Mouse (Mus musculus) urinary bladder, adult 18-20 months (tissue): ENCODE data around the gene Apof.
"Not testable (repeated sequence)": the region's sequence is repeated elsewhere in the genome, so short reads cannot be mapped to it uniquely, and the experiment has no call there.

Experiments used
- DNase-seq, 2 experiments: peaks; one replicate each; pipeline ENCODE4 v3.0.0; 2022; ENCODE audit warnings: low spot score in 2 of 2, mixed read lengths in 2 of 2

Gene Apof

GRCm38 (mm10) chr10:128258953-128259352, 9.5 kb upstream of the Apof start:
- no peak for DNase-seq

GRCm38 (mm10) chr10:128259946-128260345, 8.5 kb upstream of the Apof start:
- no peak for DNase-seq

- DNase-seq, result not testable (repeated sequence)
Measured at GRCm38 (mm10) chr10:128260376-128260775, 8.1 kb upstream of the Apof start.

GRCm38 (mm10) chr10:128262300-128262699, 6.2 kb upstream of the Apof start:
- DNase-seq, result no peak

- no peak for DNase-seq
Measured at GRCm38 (mm10) chr10:128263393-128264310, 4.8 kb upstream of the Apof start.

- DNase-seq, result no peak
Measured at GRCm38 (mm10) chr10:128269206-128269910, 887 bp downstream of the Apof start.

GRCm38 (mm10) chr10:128270287-128270841, 1.9 kb downstream of the Apof start, which contains the start of gene Stat2:
Stat2 (plus strand) TSS chr10:128270559.
- DNase-seq, result peak; percentile 90 to 97

- DNase-seq, result no peak
Measured at GRCm38 (mm10) chr10:128270866-128271265, 2.4 kb downstream of the Apof start.

- DNase-seq, result no peak
Measured at GRCm38 (mm10) chr10:128271883-128272282, 3.4 kb downstream of the Apof start.

GRCm38 (mm10) chr10:128272819-128273439, 4.5 kb downstream of the Apof start:
- DNase-seq, result not testable (repeated sequence)

- DNase-seq, result not testable (repeated sequence)
Measured at GRCm38 (mm10) chr10:128275374-128275773, 6.9 kb downstream of the Apof start.

GRCm38 (mm10) chr10:128278158-128278557, 9.7 kb downstream of the Apof start:
- DNase-seq, result no peak

GRCm38 (mm10) chr10:128280943-128281342, 12.5 kb downstream of the Apof start:
- no peak for DNase-seq

GRCm38 (mm10) chr10:128281682-128282081, 13.2 kb downstream of the Apof start:
- DNase-seq, result no peak

- no peak for DNase-seq
Measured at GRCm38 (mm10) chr10:128282886-128283450, 14.5 kb downstream of the Apof start.

- peak in 1 of 2 experiments; percentile 60 for DNase-seq
Measured at GRCm38 (mm10) chr10:128283604-128284579, 15.4 kb downstream of the Apof start.

- not testable (repeated sequence) for DNase-seq
Measured at GRCm38 (mm10) chr10:128290594-128290993, 22.1 kb downstream of the Apof start.

GRCm38 (mm10) chr10:128296370-128297090, 28.1 kb downstream of the Apof start:
- no peak for DNase-seq

GRCm38 (mm10) chr10:128297221-128297620, 28.8 kb downstream of the Apof start:
- no peak for DNase-seq

- DNase-seq, result no peak
Measured at GRCm38 (mm10) chr10:128297622-128298021, 29.2 kb downstream of the Apof start.
